Mouse (Mus musculus): ENCODE measurements around the gene Zfp830. TPM values are rescaled to one million over a fixed set of nuclear protein-coding genes. Genes with fewer than 3 reads are reported as not detected.

Zfp830 gene
- polyA plus RNA-seq, 1 experiment = 13.2 TPM

DNA sequence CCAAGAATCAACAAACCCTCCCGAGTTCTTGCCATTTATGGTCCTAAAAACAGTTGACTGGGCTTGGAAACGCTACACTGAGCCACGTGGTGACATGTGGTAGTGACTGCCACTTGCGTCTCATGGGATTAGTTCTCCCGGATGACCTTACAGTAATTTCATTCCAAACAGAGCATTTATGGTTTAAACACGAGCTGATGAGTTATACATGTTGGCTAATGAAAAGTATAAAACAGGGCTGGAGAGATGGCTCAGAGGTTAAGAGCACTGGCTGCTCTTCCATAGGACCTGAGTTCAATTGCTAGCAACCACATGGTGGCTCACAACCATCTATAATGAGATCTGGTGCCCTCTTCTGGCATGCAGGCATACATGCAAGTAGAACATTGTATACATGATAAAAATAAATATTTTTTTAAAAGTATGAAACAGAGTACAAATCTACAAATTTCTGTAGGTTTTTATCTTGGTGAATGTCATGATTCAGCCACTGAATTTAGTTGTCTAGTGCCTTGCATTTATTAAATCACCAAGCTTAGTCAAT is 1.8 kb upstream of the Zfp830 start:
- H3K36me3 ChIP-seq (ENCODE audit: control insufficient read depth, insufficient read depth) = no peaks in the 10 kb centered on the region
- peaks cover 27% of the 10 kb centered on the region for H3K79me2 ChIP-seq (ENCODE audit: control insufficient read depth, insufficient read depth)
- H3K4me2 ChIP-seq (ENCODE audit: low read depth) = no peak overlapping the region
- TF ChIP-seq MYOG (IDR thresholded peaks at IDR 0.05; ENCODE audit: control insufficient read depth in 1 of 3, insufficient read depth in 1 of 3, insufficient read length in 2 of 3, low read depth in 2 of 3) = no peak
- TF ChIP-seq CEBPB (IDR thresholded peaks at IDR 0.05; ENCODE audit: insufficient read depth, poor library complexity, severe bottlenecking) = no peak
- TF ChIP-seq USF1 (IDR thresholded peaks at IDR 0.05; ENCODE audit: low read depth) = no peak
- TF ChIP-seq E2F4 (IDR thresholded peaks at IDR 0.05; ENCODE audit: insufficient read depth) = no peak
- no peak overlapping the region for H3ac ChIP-seq (ENCODE audit: control insufficient read depth, insufficient read length)
- peaks cover 16% of the 10 kb centered on the region for H3K27me3 ChIP-seq (ENCODE audit: control insufficient read depth, insufficient read depth, insufficient read length)
- H3K4me3 ChIP-seq = no peak overlapping the region

DNA sequence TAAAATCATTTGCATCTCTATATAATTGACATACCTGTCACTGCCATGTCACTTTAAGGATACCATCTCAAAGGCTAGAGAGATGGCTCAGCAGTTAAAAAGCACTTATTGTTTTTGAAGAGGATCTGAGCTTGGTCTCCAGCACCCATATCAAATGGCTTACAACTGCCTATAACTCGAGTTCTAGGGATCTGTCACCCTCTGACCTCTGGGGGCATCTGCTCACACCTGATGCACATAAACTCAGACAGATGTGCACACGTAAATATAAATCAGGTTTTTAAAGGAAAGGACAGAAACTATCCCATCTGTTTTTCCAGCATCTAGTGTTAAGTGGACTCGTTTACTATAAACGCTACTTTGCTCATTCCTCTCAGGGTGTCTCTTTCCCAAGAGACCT is 884 bp upstream of the Zfp830 start:
- H3K27me3 ChIP-seq (ENCODE audit: control insufficient read depth, insufficient read depth, insufficient read length) = peaks cover 10% of the 10 kb centered on the region

DNA sequence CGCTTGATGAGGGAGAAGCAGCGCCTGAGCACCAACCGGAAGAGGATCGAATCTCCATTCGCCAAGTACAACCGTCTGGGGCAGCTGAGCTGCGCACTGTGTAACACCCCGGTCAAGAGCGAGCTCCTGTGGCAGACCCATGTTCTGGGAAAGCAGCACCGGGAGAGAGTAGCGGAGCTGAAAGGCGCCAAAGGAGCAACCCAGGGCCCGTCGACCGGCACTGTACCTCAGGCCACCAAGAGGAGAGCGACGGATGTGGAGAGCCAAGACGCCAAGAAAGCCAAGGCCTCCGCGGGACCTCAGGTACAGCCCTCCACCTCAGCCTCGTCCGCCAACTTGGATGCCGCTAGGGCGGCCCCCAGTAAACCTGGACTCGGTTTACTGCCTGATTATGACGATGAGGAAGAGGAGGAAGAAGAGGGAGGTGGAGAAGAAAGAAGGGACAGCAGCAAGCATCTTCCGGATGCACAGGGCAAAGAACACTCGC is 336 bp downstream of the Zfp830 start:
- H3K36me3 ChIP-seq (ENCODE audit: control insufficient read depth, insufficient read depth) = no peaks in the 10 kb centered on the region
- H3K4me3 ChIP-seq = peak overlapping the region; percentile 87
- peak overlapping the region; percentile 79 for H3K4me2 ChIP-seq (ENCODE audit: low read depth)
- H3ac ChIP-seq (ENCODE audit: control insufficient read depth, insufficient read length) = peak overlapping the region; percentile 87
- peaks cover 27% of the 10 kb centered on the region for H3K79me2 ChIP-seq (ENCODE audit: control insufficient read depth, insufficient read depth)
- no peaks in the 10 kb centered on the region for H3K27me3 ChIP-seq (ENCODE audit: control insufficient read depth, insufficient read depth, insufficient read length)
- TF ChIP-seq TCF3 (IDR thresholded peaks at IDR 0.05; ENCODE audit: insufficient read length, low read depth) (no peak), POLR2A (IDR thresholded peaks at IDR 0.05; ENCODE audit: insufficient read length, low read depth) (no peak), MYOD1 (IDR thresholded peaks at IDR 0.05; ENCODE audit: control insufficient read depth in 1 of 3, insufficient read length in 2 of 3, low read depth in 2 of 3) (no peak), MAX (IDR thresholded peaks at IDR 0.05; ENCODE audit: low read depth) (no peak), REST (IDR thresholded peaks at IDR 0.05; ENCODE audit: insufficient read depth, insufficient read length) (no peak), USF1 (IDR thresholded peaks at IDR 0.05; ENCODE audit: low read depth) (no peak), TCF12 (IDR thresholded peaks at IDR 0.05; ENCODE audit: insufficient read depth, poor library complexity, severe bottlenecking) (no peak), MYOG (IDR thresholded peaks at IDR 0.05; ENCODE audit: control insufficient read depth in 1 of 3, insufficient read depth in 1 of 3, insufficient read length in 2 of 3, low read depth in 2 of 3) (no peak), CEBPB (IDR thresholded peaks at IDR 0.05; ENCODE audit: insufficient read depth, poor library complexity, severe bottlenecking) (no peak), E2F4 (IDR thresholded peaks at IDR 0.05; ENCODE audit: insufficient read depth) (no peak)

More for the DNA sequence above, 884 bp upstream of the Zfp830 start:
- H3K36me3 ChIP-seq (ENCODE audit: control insufficient read depth, insufficient read depth) = no peaks in the 10 kb centered on the region
- no peak for TF ChIP-seq POLR2A (IDR thresholded peaks at IDR 0.05; ENCODE audit: insufficient read length, low read depth)
- TF ChIP-seq MYOG (IDR thresholded peaks at IDR 0.05; ENCODE audit: control insufficient read depth in 1 of 3, insufficient read depth in 1 of 3, insufficient read length in 2 of 3, low read depth in 2 of 3) = no peak
- no peak for TF ChIP-seq TCF3 (IDR thresholded peaks at IDR 0.05; ENCODE audit: insufficient read length, low read depth)
- TF ChIP-seq SRF (IDR thresholded peaks at IDR 0.05; ENCODE audit: control insufficient read depth, insufficient read length, low read depth) = no peak
- no peak for TF ChIP-seq MYOD1 (IDR thresholded peaks at IDR 0.05; ENCODE audit: control insufficient read depth in 1 of 3, insufficient read length in 2 of 3, low read depth in 2 of 3)
- no peak for TF ChIP-seq TCF12 (IDR thresholded peaks at IDR 0.05; ENCODE audit: insufficient read depth, poor library complexity, severe bottlenecking)
- no peak for TF ChIP-seq CEBPB (IDR thresholded peaks at IDR 0.05; ENCODE audit: insufficient read depth, poor library complexity, severe bottlenecking)
- TF ChIP-seq POLR2AphosphoS2 (IDR thresholded peaks at IDR 0.05; ENCODE audit: insufficient read length, low read depth) = no peak
- no peak for TF ChIP-seq MAX (IDR thresholded peaks at IDR 0.05; ENCODE audit: low read depth)
- no peak for TF ChIP-seq REST (IDR thresholded peaks at IDR 0.05; ENCODE audit: insufficient read depth, insufficient read length)
- H3ac ChIP-seq (ENCODE audit: control insufficient read depth, insufficient read length) = peak overlapping the region; percentile 87
- peak overlapping the region; percentile 87 for H3K4me3 ChIP-seq
- peaks cover 27% of the 10 kb centered on the region for H3K79me2 ChIP-seq (ENCODE audit: control insufficient read depth, insufficient read depth)
- H3K4me2 ChIP-seq (ENCODE audit: low read depth) = peak overlapping the region; percentile 94

DNA sequence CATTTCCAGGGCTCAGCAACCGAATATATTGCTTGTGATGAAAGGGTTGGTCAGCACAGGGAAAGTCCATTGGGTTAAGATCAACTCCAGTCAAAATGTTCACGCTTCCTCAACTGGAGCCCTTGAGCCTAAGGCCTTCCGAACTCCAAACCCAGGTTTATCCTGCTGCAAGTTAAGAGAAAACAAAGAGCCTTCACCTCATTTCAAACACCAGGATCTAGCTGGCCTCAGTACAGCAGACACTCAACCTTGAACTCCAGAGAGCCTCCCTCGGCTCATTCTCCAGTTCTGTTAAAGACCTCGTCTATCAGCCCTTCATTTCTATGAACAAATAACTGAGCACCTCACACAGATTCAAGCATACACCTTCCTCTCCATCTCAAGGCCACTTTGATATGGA is 16.0 kb downstream of the Zfp830 start:
- peaks cover 16% of the 10 kb centered on the region for H3K36me3 ChIP-seq (ENCODE audit: control insufficient read depth, insufficient read depth)
- no peaks in the 10 kb centered on the region for H3K27me3 ChIP-seq (ENCODE audit: control insufficient read depth, insufficient read depth, insufficient read length)
- peak overlapping the region; percentile 76 for H3K4me3 ChIP-seq
- H3ac ChIP-seq (ENCODE audit: control insufficient read depth, insufficient read length) = no peak overlapping the region
- no peak for TF ChIP-seq REST (IDR thresholded peaks at IDR 0.05; ENCODE audit: insufficient read depth, insufficient read length)
- TF ChIP-seq POLR2A (IDR thresholded peaks at IDR 0.05; ENCODE audit: insufficient read length, low read depth) = no peak
- no peak for TF ChIP-seq MAX (IDR thresholded peaks at IDR 0.05; ENCODE audit: low read depth)
- no peak for TF ChIP-seq TCF12 (IDR thresholded peaks at IDR 0.05; ENCODE audit: insufficient read depth, poor library complexity, severe bottlenecking)
- TF ChIP-seq CEBPB (IDR thresholded peaks at IDR 0.05; ENCODE audit: insufficient read depth, poor library complexity, severe bottlenecking) = no peak
- TF ChIP-seq SRF (IDR thresholded peaks at IDR 0.05; ENCODE audit: control insufficient read depth, insufficient read length, low read depth) = no peak
- no peak for TF ChIP-seq MYOD1 (IDR thresholded peaks at IDR 0.05; ENCODE audit: control insufficient read depth in 1 of 3, insufficient read length in 2 of 3, low read depth in 2 of 3)
- no peak for TF ChIP-seq TCF3 (IDR thresholded peaks at IDR 0.05; ENCODE audit: insufficient read length, low read depth)
- TF ChIP-seq E2F4 (IDR thresholded peaks at IDR 0.05; ENCODE audit: insufficient read depth) = no peak
- no peak for TF ChIP-seq MYOG (IDR thresholded peaks at IDR 0.05; ENCODE audit: control insufficient read depth in 1 of 3, insufficient read depth in 1 of 3, insufficient read length in 2 of 3, low read depth in 2 of 3)
- no peak for TF ChIP-seq POLR2AphosphoS2 (IDR thresholded peaks at IDR 0.05; ENCODE audit: insufficient read length, low read depth)
- no peak for TF ChIP-seq USF1 (IDR thresholded peaks at IDR 0.05; ENCODE audit: low read depth)
- peak overlapping the region; percentile 87 for H3K4me2 ChIP-seq (ENCODE audit: low read depth)
- peaks cover 22% of the 10 kb centered on the region for H3K79me2 ChIP-seq (ENCODE audit: control insufficient read depth, insufficient read depth)

All from myocyte (in vitro differentiated cells).